Mouse (Mus musculus) B cell, adult 62 days (primary cell): ENCODE measurements around the gene Nrip2. TPM values are rescaled to one million over a fixed set of nuclear protein-coding genes. Genes with fewer than 3 reads are reported as not detected.

ENCODE experiments used
- total RNA-seq: library from RNA; stranded (reverse); gene quantifications from 4 replicates; pipeline ENCODE4 v1.2.4, GENCODE M21; 2023

Nrip2 gene
- not detected in 4 replicates for total RNA-seq

GRCm38 (mm10) chr6:128398996-128399395 is at the start of gene Nrip2:
Gene Nrip2, plus strand, starts transcription at chr6:128399296.

GRCm38 (mm10) chr6:128355726-128356416 is 43.2 kb upstream of the Nrip2 start, which contains the start of gene Tulp3:
Gene Tulp3, minus strand, starts transcription at chr6:128355851.

GRCm38 (mm10) chr6:128362381-128363006 is 36.6 kb upstream of the Nrip2 start, which contains the start of the genes Rhno1 and Foxm1:
Gene Rhno1, minus strand, starts transcription at chr6:128362911.
Gene Foxm1, plus strand, starts transcription at chr6:128362967.

GRCm38 (mm10) chr6:128375192-128375591 is 23.9 kb upstream of the Nrip2 start, which contains the start of the genes Tex52 and Gm44596:
Gene Tex52, plus strand, starts transcription at chr6:128375456.
Gene Gm44596, plus strand, starts transcription at chr6:128375503.

GRCm38 (mm10) chr6:128424269-128425019 is 25.3 kb downstream of the Nrip2 start, which contains the start of gene Itfg2:
Gene Itfg2, minus strand, starts transcription at chr6:128424931.

GRCm38 (mm10) chr6:128438317-128438870 is 39.3 kb downstream of the Nrip2 start, which contains the start of gene Fkbp4:
Gene Fkbp4, minus strand, starts transcription at chr6:128438677.

Other genes starting within 250 kb of the Nrip2 start
- not detected in 4 replicates for gene Tead4, start 98.5 kb upstream of the Nrip2 start, total RNA-seq
- gene Tulp3, start 43.4 kb upstream of the Nrip2 start, total RNA-seq: 3.4 to 5.5 TPM (median 4.4 TPM) in 4 replicates
- gene Rhno1, start 36.4 kb upstream of the Nrip2 start, total RNA-seq: 44.2 to 53.2 TPM (median 47.9 TPM) in 4 replicates
- 11.2 to 13.3 TPM (median 12.1 TPM) in 4 replicates for gene Foxm1, start 36.3 kb upstream of the Nrip2 start, total RNA-seq
- not detected in 4 replicates for gene Tex52, start 23.8 kb upstream of the Nrip2 start, total RNA-seq
- not detected in 4 replicates for gene Gm44596, start 23.8 kb upstream of the Nrip2 start, total RNA-seq
- gene Itfg2, start 25.6 kb downstream of the Nrip2 start, total RNA-seq: 42.9 to 70.3 TPM (median 62.4 TPM) in 4 replicates
- 64.4 to 78.9 TPM (median 69.6 TPM) in 4 replicates for gene Fkbp4, start 39.4 kb downstream of the Nrip2 start, total RNA-seq
- not detected in 4 replicates for gene Pzp, start 127.4 kb downstream of the Nrip2 start, total RNA-seq
- not detected in 4 replicates for gene A2ml1, start 182.3 kb downstream of the Nrip2 start, total RNA-seq
- gene Klrb1a, start 224.2 kb downstream of the Nrip2 start, total RNA-seq: 0.44 to 1.4 TPM in 2 of 4 replicates, not detected in the others